8 mouse cellular contexts compared by ENCODE assay signal in genomic region chr4:57301410-57302313, GRCm38 (mm10). TPM values are rescaled to one million over a fixed set of nuclear protein-coding genes. Genes with fewer than 3 reads are reported as not detected.
DNase-seq lines count a peak whose midpoint lies in the region; ATAC-seq lines count a peak whose summit lies in the region.

TSS of gene Ptpn3 (minus strand) at chr4:57301837.

- peak within 1 kb of the TSS; percentile 43 for H3K4me3 ChIP-seq in macrophage (ENCODE audit: inconsistent target)

- H3K27ac ChIP-seq in macrophage, result no peak within 1 kb of the TSS

- ATAC-seq in inflammation-experienced regulatory T-cells, adult 6 months, result peak; percentile 60

- no peaks in the 10 kb centered on the region for H3K79me2 ChIP-seq in macrophage (ENCODE audit: inconsistent target)

- WGBS in macrophage (ENCODE audit: missing documents), result 3% methylated on average over 42 of the region's 42 CpGs

- no peaks in the 10 kb centered on the region for H3K36me3 ChIP-seq in macrophage (ENCODE audit: inconsistent target)

- DNase-seq in adrenal gland, adult 8-10 months, result peak; percentile 87
- peak; percentile 90 for DNase-seq in embryo, embryonic 9.5 days (ENCODE audit: extremely low spot score)
- peak; percentile 67 to 72 for DNase-seq in gastrocnemius, postnatal 36 days
- peak; percentile 70 to 75 for DNase-seq in left cerebral cortex, adult 8-10 months (ENCODE audit: low spot score in 2 of 2)
- DNase-seq in right cerebral cortex, postnatal 25 days, result peak; percentile 87
- peak; percentile 80 to 86 for DNase-seq in urinary bladder, postnatal 36 days (ENCODE audit: low spot score in 2 of 2)

- intact Hi-C loops in gastrocnemius, postnatal 36 days (cut with DNase I), result loop anchor here (10.0 kb wide), 1 partner anchor 237 kb away; no protein-coding TSS in a partner anchor

RNA-seq across cellular contexts. Expression of gene Ptpn3, which starts in this region (rescaled TPM):
- 10 to 100 TPM; 31.1 to 57.6 (median 40.2) TPM for total RNA-seq in adrenal gland, adult 8-10 months (2022)
- 10 to 100 TPM; 37.5 to 41.5 TPM for total RNA-seq in gastrocnemius, postnatal 36 days (2021)
- polyA plus RNA-seq in inflammation-experienced regulatory T-cells, adult 6 months (2017; shearing (Covaris generic)), result 1 to 10 TPM in 2 of 3 experiments, under 1 TPM in 1; 0.98 to 3.4 (median 2.8) TPM
- 10 to 100 TPM; 56.3 to 63.7 (median 60.2) TPM for total RNA-seq in left cerebral cortex, adult 8-10 months (2022)
- total RNA-seq in macrophage (2018; cell fraction: chromatin; rRNA removed), result 1 to 10 TPM in 5 of 26 experiments, under 1 TPM in 12, not detected in 9; 0.09 to 3.4 (median 0.37) TPM
- under 1 TPM; 0.03 to 0.49 (median 0.09) TPM for total RNA-seq in macrophage (2018; cell fraction: cytosol; rRNA removed)
- 1 to 10 TPM in 6 of 26 experiments, under 1 TPM in 18, not detected in 2; 0.06 to 1.8 (median 0.40) TPM for total RNA-seq in macrophage (2018; cell fraction: nucleus; rRNA removed)
- 0.07 to 0.27 TPM (median 0.09 TPM) in 3 replicates for polyA plus RNA-seq in macrophage (2018)
